Mouse (Mus musculus) ovary, postnatal 10 days (tissue): ENCODE results near the gene Cd209g.
A peak's percentile ranks its signal among the peaks of the same experiment; 100 is the strongest.
"Not testable (repeated sequence)": the region's sequence is repeated elsewhere in the genome, so short reads cannot be mapped to it uniquely, and the experiment has no call there.

Experiments used
- DNase-seq: peaks from one replicate; pipeline ENCODE4 v3.0.0; 2022; ENCODE audit warnings: low spot score

Cd209g gene

GRCm38 (mm10) chr8:4133798-4134197 lies at the start of gene Cd209g:
Gene Cd209g, plus strand, starts transcription at chr8:4134098.
- DNase-seq: no peak

- DNase-seq: not testable (repeated sequence)
Observed at GRCm38 (mm10) chr8:4087180-4087722, 46.6 kb upstream of the Cd209g start.

DNA sequence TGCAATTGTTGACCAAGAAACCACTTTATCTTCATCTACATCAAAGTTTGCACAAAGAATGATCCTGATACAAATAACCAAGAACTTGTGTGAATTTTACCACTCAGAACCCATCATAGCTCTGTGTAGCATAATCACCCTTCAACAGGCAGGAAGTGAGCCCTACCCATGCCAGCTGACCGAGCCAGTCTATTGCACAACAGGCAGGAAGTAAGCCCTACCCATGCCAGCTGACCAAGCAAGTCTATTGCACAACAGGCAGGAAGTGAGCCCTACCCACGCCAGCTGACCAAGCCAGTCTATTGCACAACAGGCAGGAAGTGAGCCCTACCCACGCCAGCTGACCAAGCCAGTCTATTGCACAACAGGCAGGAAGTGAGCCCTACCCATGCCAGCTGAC lies 45.4 kb upstream of the Cd209g start:
- DNase-seq: not testable (repeated sequence)

GRCm38 (mm10) chr8:4105735-4106134 lies 28.2 kb upstream of the Cd209g start, which contains the start of gene Cd209f:
Gene Cd209f, minus strand, starts transcription at chr8:4105835.
- not testable (repeated sequence) for DNase-seq

GRCm38 (mm10) chr8:4139660-4140646 lies 6.1 kb downstream of the Cd209g start:
- peak; percentile 42 for DNase-seq

GRCm38 (mm10) chr8:4141721-4142120 lies 7.8 kb downstream of the Cd209g start:
- no peak for DNase-seq

DNA sequence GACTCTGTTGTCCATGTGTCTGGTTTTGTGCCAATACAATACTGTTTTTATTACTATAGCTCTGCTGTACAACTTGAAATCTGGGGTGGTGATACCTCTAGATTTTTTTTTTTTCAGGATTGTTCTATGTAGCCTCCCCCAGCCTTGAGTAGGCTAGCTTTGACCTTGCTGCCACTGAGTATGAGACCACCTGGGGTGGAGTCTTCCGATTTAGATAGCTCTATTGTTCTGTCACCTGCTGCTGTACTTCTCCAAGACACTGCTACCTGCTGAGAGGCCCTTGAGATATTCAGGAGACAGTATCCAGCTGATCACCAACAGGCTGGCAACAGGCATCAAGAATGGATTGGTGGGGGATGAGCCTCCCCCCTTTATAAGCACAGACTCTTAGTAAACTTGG lies 13.4 kb downstream of the Cd209g start:
- DNase-seq: no peak

GRCm38 (mm10) chr8:4154878-4155277 lies 21.0 kb downstream of the Cd209g start:
- no peak for DNase-seq

DNA sequence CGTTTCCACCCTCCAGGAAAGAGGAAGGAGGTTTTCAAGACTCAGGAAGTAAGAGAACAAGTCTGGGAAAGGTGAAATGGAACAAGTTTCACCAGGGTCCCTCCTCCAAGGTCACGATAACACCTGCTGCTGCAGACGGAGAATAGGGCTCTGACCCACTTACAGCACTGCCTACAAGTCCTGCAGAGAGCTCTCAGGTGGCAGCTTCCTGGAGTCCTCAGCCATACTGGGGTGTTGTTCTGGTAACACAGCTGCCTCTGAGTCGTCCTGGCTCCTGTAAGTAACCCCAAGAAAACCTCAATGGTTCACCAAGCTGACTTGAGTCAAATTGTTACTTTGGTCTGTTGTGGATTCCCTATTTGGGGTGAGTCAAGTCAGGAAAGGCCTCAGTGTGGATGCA lies 28.9 kb downstream of the Cd209g start:
- no peak for DNase-seq

GRCm38 (mm10) chr8:4165176-4165851 lies 31.4 kb downstream of the Cd209g start:
- no peak for DNase-seq

GRCm38 (mm10) chr8:4165852-4166751 lies 32.2 kb downstream of the Cd209g start, which contains the start of gene Evi5l:
Gene Evi5l, plus strand, starts transcription at chr8:4166567.
- peak; percentile 97 for DNase-seq

DNA sequence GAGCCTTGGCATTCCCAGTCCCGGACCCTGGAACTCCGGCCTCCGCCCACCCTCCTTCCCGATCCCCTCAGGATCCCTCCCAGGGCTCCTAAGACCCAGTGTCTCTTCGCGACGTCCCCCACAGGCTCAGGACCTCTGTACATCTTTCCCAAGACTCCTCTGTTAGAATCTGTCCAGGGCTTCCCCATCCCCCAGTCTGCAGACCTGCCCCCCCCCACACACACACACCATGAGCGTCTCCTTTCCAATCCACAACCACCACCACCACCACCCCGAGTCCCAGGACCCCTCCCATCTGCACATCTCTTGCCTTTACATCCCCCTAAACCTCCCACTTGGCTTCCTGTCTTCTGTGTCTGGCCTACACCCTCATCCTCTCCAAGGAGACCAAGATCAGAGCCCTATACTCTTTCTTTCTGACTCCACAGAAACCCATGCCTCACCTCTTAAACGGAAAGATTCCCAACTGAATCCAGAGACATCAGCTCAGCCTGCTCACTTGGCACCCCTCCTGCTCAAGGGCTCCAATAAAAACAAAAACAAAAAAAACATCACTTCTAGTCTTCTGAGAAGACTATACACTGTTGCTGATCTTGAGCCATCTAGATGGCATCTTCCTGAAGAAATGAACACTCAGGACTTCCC lies 33.1 kb downstream of the Cd209g start:
- DNase-seq: no peak

DNA sequence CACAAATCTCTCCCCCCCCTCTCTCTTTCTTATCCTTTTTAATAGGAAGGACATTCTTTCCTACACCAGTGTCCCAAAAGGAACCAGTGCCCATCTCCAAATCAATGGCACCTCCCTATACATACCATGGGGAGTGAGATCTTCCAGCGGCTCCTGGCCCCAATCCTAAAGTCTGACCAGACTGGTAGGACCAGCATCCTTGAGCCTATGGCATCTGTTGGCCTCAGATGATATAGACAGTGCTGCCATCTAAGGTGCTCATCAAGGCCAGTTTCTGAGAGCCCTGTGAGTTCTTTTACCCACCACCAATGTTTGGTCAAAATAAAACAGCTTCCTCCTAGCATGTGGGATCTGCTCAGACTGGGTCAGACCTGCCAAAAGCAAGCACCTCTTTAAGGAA lies 34.0 kb downstream of the Cd209g start:
- no peak for DNase-seq

DNA sequence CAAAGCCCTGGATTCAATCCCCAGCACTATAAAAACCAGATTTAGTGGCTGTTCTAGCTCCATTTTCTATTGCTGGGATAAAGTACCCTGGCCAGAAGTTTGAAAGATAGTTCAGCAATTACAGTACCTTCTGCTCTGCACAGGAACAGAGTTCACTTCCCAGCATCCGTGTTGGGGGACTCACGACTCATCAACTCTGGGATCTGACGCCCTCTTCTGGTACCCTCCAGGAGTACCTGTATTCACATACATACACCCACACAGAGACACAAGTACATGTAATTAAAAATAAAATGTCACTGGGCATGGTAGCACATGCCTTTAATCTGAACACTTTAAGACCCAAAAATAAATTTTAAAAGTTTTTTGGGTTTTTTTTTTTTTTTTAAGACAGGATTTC lies 38.6 kb downstream of the Cd209g start:
- DNase-seq: no peak

DNA sequence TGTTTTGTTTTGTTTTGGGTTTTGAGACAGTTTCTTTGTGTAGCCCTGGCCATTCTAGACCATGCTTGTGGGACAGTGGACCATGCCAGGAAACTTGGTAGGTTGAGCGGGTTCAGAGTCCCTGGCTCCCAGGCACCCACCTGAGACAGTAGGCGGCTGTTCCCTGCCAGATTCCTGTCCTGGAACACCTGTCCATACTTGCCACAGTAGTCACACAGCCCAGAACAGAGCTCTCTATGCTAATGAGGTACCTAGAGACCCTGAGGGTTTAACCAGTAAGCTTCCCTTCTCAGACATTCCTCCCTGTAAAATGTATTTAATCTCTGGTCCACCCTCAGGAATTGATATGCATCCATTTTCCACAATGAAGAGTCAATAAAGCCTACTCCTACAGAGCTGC lies 40.1 kb downstream of the Cd209g start:
- no peak for DNase-seq

GRCm38 (mm10) chr8:4183409-4183808 lies 49.5 kb downstream of the Cd209g start:
- no peak for DNase-seq

DNA sequence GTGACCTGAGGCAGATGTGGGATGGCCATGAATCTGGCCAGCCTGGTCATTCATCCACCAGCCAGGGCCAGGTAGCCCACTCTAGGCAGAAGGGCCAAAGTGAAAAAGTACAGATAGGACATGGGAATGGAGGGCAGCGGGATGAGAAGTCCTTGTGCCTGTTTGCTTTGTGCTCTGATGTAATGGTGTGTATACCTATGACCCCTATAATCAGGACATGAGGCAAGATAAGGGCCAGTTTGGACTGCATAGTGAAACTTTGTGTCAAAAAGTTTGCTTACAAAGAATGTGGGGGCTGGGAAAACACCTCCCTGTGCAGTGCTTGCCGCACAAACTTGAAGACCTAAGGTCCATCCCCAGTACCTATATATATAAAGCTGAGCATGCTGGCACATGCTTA lies 52.3 kb downstream of the Cd209g start:
- DNase-seq: no peak
